Mouse (Mus musculus): ENCODE measurements at regions not wholly inside any gene's neighbourhood (a gene's known extent, or its start where the extent isn't known, plus 50 kb on each side); places are given as distances from the start of the nearest gene placed in this dataset.
"Not testable (repeated sequence)": the region's sequence is repeated elsewhere in the genome, so short reads cannot be mapped to it uniquely, and the experiment has no call there.

GRCm38 (mm10) chr7:39596403-39596802 lies 78.8 kb downstream of the Zfp619 start:
- in situ Hi-C loops (cut with MboI; ENCODE audit: low pct_unique_long_range_greater_than_20kb in 1 of 2, low sequenced_read_pairs in 2 of 2, unreplicated experiment in 1 of 2): no loop called here

GRCm38 (mm10) chr7:39613767-39614166 lies 96.2 kb downstream of the Zfp619 start:
- in situ Hi-C loops (cut with MboI; ENCODE audit: low pct_unique_long_range_greater_than_20kb in 1 of 2, low sequenced_read_pairs in 2 of 2, unreplicated experiment in 1 of 2): no loop called here

GRCm38 (mm10) chr7:39615092-39615491 lies 97.5 kb downstream of the Zfp619 start:
- in situ Hi-C loops (cut with MboI; ENCODE audit: low pct_unique_long_range_greater_than_20kb in 1 of 2, low sequenced_read_pairs in 2 of 2, unreplicated experiment in 1 of 2): no loop called here

GRCm38 (mm10) chr7:39621796-39622195 lies 104.2 kb downstream of the Zfp619 start:
- in situ Hi-C loops (cut with MboI; ENCODE audit: low pct_unique_long_range_greater_than_20kb in 1 of 2, low sequenced_read_pairs in 2 of 2, unreplicated experiment in 1 of 2): no loop called here

GRCm38 (mm10) chr7:39632836-39633235 lies 115.3 kb downstream of the Zfp619 start:
- in situ Hi-C loops (cut with MboI; ENCODE audit: low pct_unique_long_range_greater_than_20kb in 1 of 2, low sequenced_read_pairs in 2 of 2, unreplicated experiment in 1 of 2): no loop called here

GRCm38 (mm10) chr7:39642333-39642732 lies 124.8 kb downstream of the Zfp619 start:
- in situ Hi-C loops (cut with MboI; ENCODE audit: low pct_unique_long_range_greater_than_20kb in 1 of 2, low sequenced_read_pairs in 2 of 2, unreplicated experiment in 1 of 2): no loop called here

- in situ Hi-C loops (cut with MboI; ENCODE audit: low pct_unique_long_range_greater_than_20kb in 1 of 2, low sequenced_read_pairs in 2 of 2, unreplicated experiment in 1 of 2): no loop called here
Measured at GRCm38 (mm10) chr7:39643323-39643722, 125.8 kb downstream of the Zfp619 start.

- in situ Hi-C loops (cut with MboI; ENCODE audit: low pct_unique_long_range_greater_than_20kb in 1 of 2, low sequenced_read_pairs in 2 of 2, unreplicated experiment in 1 of 2): no loop called here
Measured at GRCm38 (mm10) chr7:39650483-39651102, 133.0 kb downstream of the Zfp619 start.

GRCm38 (mm10) chr7:39654563-39655286 lies 137.2 kb downstream of the Zfp619 start:
- in situ Hi-C loops (cut with MboI; ENCODE audit: low pct_unique_long_range_greater_than_20kb in 1 of 2, low sequenced_read_pairs in 2 of 2, unreplicated experiment in 1 of 2): no loop called here

- in situ Hi-C loops (cut with MboI; ENCODE audit: low pct_unique_long_range_greater_than_20kb in 1 of 2, low sequenced_read_pairs in 2 of 2, unreplicated experiment in 1 of 2): not testable (repeated sequence)
Measured at GRCm38 (mm10) chr7:39655287-39655652, 137.7 kb downstream of the Zfp619 start.

GRCm38 (mm10) chr7:39655709-39656397 lies 138.3 kb downstream of the Zfp619 start:
- in situ Hi-C loops (cut with MboI; ENCODE audit: low pct_unique_long_range_greater_than_20kb in 1 of 2, low sequenced_read_pairs in 2 of 2, unreplicated experiment in 1 of 2): no loop called here

GRCm38 (mm10) chr7:39659597-39659996 lies 142.0 kb downstream of the Zfp619 start:
- in situ Hi-C loops (cut with MboI; ENCODE audit: low pct_unique_long_range_greater_than_20kb in 1 of 2, low sequenced_read_pairs in 2 of 2, unreplicated experiment in 1 of 2): no loop called here

GRCm38 (mm10) chr7:39675124-39675846 lies 157.7 kb downstream of the Zfp619 start:
- in situ Hi-C loops (cut with MboI; ENCODE audit: low pct_unique_long_range_greater_than_20kb in 1 of 2, low sequenced_read_pairs in 2 of 2, unreplicated experiment in 1 of 2): no loop called here

GRCm38 (mm10) chr7:39675847-39676238 lies 158.3 kb downstream of the Zfp619 start:
- in situ Hi-C loops (cut with MboI; ENCODE audit: low pct_unique_long_range_greater_than_20kb in 1 of 2, low sequenced_read_pairs in 2 of 2, unreplicated experiment in 1 of 2): no loop called here

- in situ Hi-C loops (cut with MboI; ENCODE audit: low pct_unique_long_range_greater_than_20kb in 1 of 2, low sequenced_read_pairs in 2 of 2, unreplicated experiment in 1 of 2): no loop called here
Measured at GRCm38 (mm10) chr7:39680411-39680810, 162.8 kb downstream of the Zfp619 start.

GRCm38 (mm10) chr7:39696589-39696988 lies 179.0 kb downstream of the Zfp619 start:
- in situ Hi-C loops (cut with MboI; ENCODE audit: low pct_unique_long_range_greater_than_20kb in 1 of 2, low sequenced_read_pairs in 2 of 2, unreplicated experiment in 1 of 2): no loop called here

GRCm38 (mm10) chr7:39701506-39701905 lies 183.9 kb downstream of the Zfp619 start:
- in situ Hi-C loops (cut with MboI; ENCODE audit: low pct_unique_long_range_greater_than_20kb in 1 of 2, low sequenced_read_pairs in 2 of 2, unreplicated experiment in 1 of 2): no loop called here

- in situ Hi-C loops (cut with MboI; ENCODE audit: low pct_unique_long_range_greater_than_20kb in 1 of 2, low sequenced_read_pairs in 2 of 2, unreplicated experiment in 1 of 2): no loop called here
Measured at GRCm38 (mm10) chr7:39705118-39706095, 187.8 kb downstream of the Zfp619 start.

Measured in mouse embryonic stem cell (cell line).